Mouse (Mus musculus) layer of hippocampus, adult 18-20 months (tissue): ENCODE results near the gene Tmem150c. TPM values are rescaled to one million over a fixed set of nuclear protein-coding genes. Genes with fewer than 3 reads are reported as not detected.

ENCODE experiments used
- DNase-seq, 2 experiments: peaks; one replicate each; pipeline ENCODE4 v3.0.0; 2022; ENCODE audit warnings: low spot score in 2 of 2
- total RNA-seq, 2 experiments: library from RNA; stranded (reverse); gene quantifications; 2 replicates each; pipeline ENCODE4 v1.2.3; 2021

Tmem150c gene
- total RNA-seq, 2 experiments from 2014 or later: 81.6 to 81.9 TPM

- DNase-seq: no peak
Observed at GRCm38 (mm10) chr5:100102395-100102794, 57.2 kb downstream of the Tmem150c start.

DNA sequence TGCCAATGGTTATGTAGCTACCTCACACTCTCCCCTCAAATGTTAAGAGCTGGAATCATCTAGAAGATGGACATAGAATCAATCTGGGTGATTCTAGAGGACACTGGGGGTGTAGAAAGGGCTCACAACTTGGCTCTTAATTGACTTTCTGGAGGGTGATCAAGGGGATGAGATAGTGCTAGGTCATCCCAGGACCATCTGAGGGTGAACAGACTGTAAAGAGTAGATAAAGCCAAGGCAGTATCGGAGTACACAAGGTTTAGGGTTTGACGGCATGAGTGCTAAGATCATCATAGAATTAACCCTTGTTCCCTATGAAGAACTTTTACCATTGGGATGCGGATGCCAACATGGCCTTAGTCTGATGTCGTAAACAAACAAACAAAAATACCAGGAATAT lies 61.6 kb downstream of the Tmem150c start:
- no peak for DNase-seq

- no peak for DNase-seq
Observed at GRCm38 (mm10) chr5:100096955-100097354, 62.7 kb downstream of the Tmem150c start.

- no peak for DNase-seq
Observed at GRCm38 (mm10) chr5:100091602-100092001, 68.0 kb downstream of the Tmem150c start.

DNA sequence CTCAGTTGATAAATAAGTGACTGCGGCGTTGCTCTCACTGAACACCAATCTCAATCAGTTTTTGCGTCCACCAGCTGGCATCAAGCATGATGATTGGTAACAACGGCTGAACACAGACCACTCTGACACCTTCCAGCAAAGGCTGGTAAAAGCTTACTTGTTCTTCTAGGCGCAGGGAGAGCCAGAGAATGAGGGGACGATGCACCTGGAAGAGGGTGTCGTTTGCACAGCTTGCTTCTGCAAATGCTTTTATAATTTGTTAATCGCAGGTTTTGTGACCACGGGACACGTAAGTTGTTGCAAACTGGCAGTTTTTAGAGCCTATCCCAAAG lies 68.4 kb downstream of the Tmem150c start:
- no peak for DNase-seq

- DNase-seq: no peak
Observed at GRCm38 (mm10) chr5:100090515-100091262, 68.9 kb downstream of the Tmem150c start.

GRCm38 (mm10) chr5:100085097-100085496 lies 74.5 kb downstream of the Tmem150c start:
- no peak for DNase-seq

DNA sequence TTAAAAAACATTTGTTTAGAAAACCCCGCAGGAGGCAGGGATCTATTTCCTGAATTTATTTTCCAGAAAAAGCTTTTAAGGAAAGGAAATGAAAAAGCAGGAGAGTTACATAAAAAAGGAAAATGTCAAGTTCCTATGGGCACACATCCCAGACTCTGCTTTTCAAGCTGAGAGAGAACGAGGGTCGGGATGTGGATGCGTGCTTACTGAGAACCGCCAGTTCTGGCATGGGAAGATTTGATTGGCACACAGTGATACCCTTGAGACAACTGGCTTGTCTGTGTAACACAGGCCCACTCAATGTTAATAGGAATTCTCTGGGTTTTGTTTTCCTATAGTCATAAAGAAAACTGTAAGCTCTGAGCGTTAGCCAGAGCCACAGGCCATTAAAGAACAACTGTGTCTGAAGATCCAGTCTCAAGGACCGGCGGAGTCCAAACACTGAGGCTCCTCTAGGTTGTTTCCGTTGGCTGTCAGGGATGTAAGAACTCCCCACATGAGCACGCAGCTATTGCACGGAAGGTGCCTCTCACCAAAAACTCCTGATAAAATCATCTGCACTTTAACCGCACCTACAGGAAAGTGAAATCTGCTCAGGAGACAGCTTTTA lies 75.5 kb downstream of the Tmem150c start:
- DNase-seq: peak; percentile 40 to 69

GRCm38 (mm10) chr5:100082006-100082405 lies 77.6 kb downstream of the Tmem150c start:
- no peak for DNase-seq

DNA sequence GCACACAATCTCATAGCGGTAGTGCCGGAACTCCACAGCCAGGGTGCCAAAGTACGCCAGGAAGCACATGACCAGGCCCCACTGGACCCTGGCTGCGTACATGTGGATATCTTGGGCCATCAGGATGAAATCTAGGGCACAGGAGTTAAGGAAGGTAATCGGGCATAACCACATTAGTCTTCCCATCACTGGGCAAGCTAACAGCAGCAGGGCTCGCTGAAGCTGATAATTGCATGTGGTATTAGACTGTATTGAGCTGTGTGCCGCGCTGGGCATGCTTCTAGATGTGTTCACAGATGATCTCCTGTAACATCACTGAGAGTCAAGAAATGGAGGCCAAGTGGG lies 79.7 kb downstream of the Tmem150c start:
- no peak for DNase-seq

GRCm38 (mm10) chr5:100079040-100079930 lies 80.3 kb downstream of the Tmem150c start:
- no peak for DNase-seq

- DNase-seq: peak in 1 of 2 experiments; percentile 61
Observed at GRCm38 (mm10) chr5:100074571-100074970, 85.0 kb downstream of the Tmem150c start.

DNA sequence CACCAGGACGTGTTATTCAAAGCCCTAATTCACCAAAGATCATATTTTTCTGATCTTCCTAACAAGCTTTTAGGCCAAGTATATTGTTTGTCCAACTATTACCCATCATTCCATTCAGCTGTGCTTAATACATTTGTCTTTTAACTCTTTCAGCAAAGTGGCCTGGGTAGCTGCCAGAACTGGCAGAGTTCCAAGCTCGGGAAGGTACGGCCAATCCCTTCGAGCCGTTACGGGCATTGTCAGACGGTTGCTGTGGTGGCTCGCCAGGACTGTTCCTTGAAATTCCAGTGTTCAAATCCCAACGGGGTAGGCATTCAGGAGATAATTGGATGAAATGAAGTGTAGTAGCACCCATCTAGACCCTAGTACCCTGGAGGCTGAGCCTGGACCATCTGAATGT lies 87.1 kb downstream of the Tmem150c start:
- DNase-seq: no peak

DNA sequence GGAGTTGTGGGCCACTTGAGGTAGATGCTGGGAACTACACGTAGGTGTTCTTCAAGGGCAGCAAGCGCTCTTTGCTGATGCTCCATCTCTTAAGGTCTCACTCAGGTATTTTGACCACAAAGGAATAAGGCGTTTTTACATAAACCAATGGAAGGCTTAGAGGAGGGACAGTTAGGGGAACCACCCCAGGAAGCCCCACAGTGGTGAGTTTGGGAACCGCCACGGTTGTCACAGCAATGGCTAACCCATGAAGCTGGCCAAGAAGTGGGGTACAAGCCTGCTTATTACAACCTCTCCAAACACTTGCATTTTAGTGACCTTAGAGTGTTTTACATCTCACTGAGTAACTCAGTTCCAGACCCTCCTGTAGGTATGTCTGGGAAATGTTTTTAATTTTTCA lies 88.1 kb downstream of the Tmem150c start:
- no peak for DNase-seq

- peak; percentile 82 to 94 for DNase-seq
Observed at GRCm38 (mm10) chr5:100070255-100070654, 89.4 kb downstream of the Tmem150c start.

- DNase-seq: no peak
Observed at GRCm38 (mm10) chr5:100069526-100069925, 90.1 kb downstream of the Tmem150c start.

GRCm38 (mm10) chr5:100067579-100067978 lies 92.0 kb downstream of the Tmem150c start:
- DNase-seq: no peak

DNA sequence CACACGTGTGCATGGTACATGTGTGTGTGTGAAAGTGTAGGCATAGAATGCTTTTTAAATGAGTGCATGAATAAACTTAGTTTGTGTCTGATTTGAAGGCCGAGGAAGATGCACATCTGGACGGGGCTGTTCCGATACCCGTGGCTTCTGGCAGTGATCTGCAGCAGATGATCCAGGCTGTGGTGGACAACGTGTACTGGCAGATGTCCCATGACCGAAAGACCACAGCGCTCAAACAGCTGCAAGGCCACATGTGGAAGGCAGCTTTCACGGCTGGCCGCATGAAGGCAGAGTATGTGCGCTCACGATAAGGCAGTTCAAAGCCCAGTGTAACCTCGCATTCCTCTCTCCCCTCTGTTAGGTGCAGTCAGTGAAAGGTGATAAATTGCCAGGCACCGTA lies 98.7 kb downstream of the Tmem150c start:
- DNase-seq: no peak

GRCm38 (mm10) chr5:100059326-100059725 lies 100.3 kb downstream of the Tmem150c start:
- DNase-seq: no peak

GRCm38 (mm10) chr5:100058729-100059128 lies 100.9 kb downstream of the Tmem150c start:
- DNase-seq: no peak

- DNase-seq: no peak
Observed at GRCm38 (mm10) chr5:100057461-100058209, 102.0 kb downstream of the Tmem150c start.
